Mouse (Mus musculus) bone marrow, adult 2 months (tissue): ENCODE data around the gene Olfr630. TPM values are rescaled to one million over a fixed set of nuclear protein-coding genes. Genes with fewer than 3 reads are reported as not detected.
"Not testable (repeated sequence)": the region's sequence is repeated elsewhere in the genome, so short reads cannot be mapped to it uniquely, and the experiment has no call there.

Experiments
- H3K27ac ChIP-seq: fragments of 200-500 bp; 2 replicates; pipeline ENCODE4 v1.5.1; 2012; ENCODE audit warnings: low read depth, mild to moderate bottlenecking, control low read depth, inconsistent platforms, low read length; ENCODE audit not compliant: control insufficient read depth, poor library complexity, insufficient read depth
- H3K4me1 ChIP-seq: fragments of 200-500 bp; 2 replicates; pipeline ENCODE4 v1.6.1; 2011; ENCODE audit warnings: low read length; ENCODE audit not compliant: control insufficient read depth, insufficient read depth
- H3K4me3 ChIP-seq: fragments of 200-500 bp; replicated peaks from 2 replicates; pipeline ENCODE3; 2011; ENCODE audit warnings: mild to moderate bottlenecking, low read depth, low read length, control low read depth; ENCODE audit not compliant: control insufficient read depth
- CTCF ChIP-seq: fragments of 200-500 bp; IDR thresholded peaks from 2 replicates; pipeline ENCODE4 v1.5.1; 2011; ENCODE audit warnings: low read length, control low read depth; ENCODE audit not compliant: control insufficient read depth, insufficient read depth
- POLR2A ChIP-seq: fragments of 200-500 bp; IDR thresholded peaks from 2 replicates; pipeline ENCODE4 v1.6.1; 2011; ENCODE audit warnings: low read depth, mild to moderate bottlenecking, control low read depth, low read length, borderline replicate concordance; ENCODE audit not compliant: control insufficient read depth
- WGBS: fragments of 180-500 bp; shearing (Covaris S2); methylation state at CpG from one replicate; pipeline ENCODE4 v1.1.7; 2018; 5-methylcytosine and 5-hydroxymethylcytosine counted together
- polyA plus RNA-seq: library from polyadenylated mRNA; stranded (reverse); fragments of >200 nt; gene quantifications from 2 replicates; pipeline ENCODE4 v1.2.4, GENCODE M21; 2011; ENCODE audit warnings: low replicate concordance; ENCODE audit not compliant: missing spikeins, insufficient read depth, insufficient read length

Gene Olfr630
- polyA plus RNA-seq, 1 experiment, result not detected

DNA sequence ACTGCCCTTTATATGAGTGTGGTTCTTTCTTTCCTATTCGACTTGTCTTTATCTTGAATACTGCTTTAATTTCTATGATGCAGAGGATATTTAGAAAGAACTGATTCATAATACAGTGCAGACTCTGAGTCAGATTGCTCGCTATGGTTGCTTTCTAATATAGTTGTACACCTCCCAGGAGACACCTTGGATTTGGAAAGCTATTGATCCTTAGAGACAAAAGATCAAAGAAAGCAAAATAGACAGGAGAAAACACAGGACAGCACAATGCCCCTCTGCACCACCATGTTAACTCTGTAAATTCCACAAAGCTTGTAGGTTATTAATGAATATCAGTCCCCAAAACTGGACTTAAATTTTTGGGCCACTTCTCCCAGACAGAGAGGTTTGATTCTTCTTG is 12.3 kb downstream of the Olfr630 start, which contains the start of gene Olfr629:
Olfr629 (minus strand) TSS at position 101 of the 400 bp plus-strand sequence.
- TF ChIP-seq CTCF (no peak), POLR2A (no peak)
- no peak within 1 kb of the TSS for H3K27ac ChIP-seq
- WGBS, result 73% methylated on average over 2 of the region's 2 CpGs
- H3K4me3 ChIP-seq, result no peak within 1 kb of the TSS
- H3K4me1 ChIP-seq, result no peaks in the 10 kb centered on the region

- Histone ChIP-seq H3K4me3 (no peak within 1 kb of the TSS), H3K27ac (no peak within 1 kb of the TSS), H3K4me1 (no peaks in the 10 kb centered on the region)
- TF ChIP-seq CTCF, result no peak
- TF ChIP-seq POLR2A, result no peak
- WGBS, result 79% methylated on average over 1 of the region's 1 CpGs
Observed at GRCm38 (mm10) chr7:103730074-103730473, 27.1 kb downstream of the Olfr630 start, which contains the start of gene Olfr628. TSS of gene Olfr628 (plus strand) at chr7:103730374.

DNA sequence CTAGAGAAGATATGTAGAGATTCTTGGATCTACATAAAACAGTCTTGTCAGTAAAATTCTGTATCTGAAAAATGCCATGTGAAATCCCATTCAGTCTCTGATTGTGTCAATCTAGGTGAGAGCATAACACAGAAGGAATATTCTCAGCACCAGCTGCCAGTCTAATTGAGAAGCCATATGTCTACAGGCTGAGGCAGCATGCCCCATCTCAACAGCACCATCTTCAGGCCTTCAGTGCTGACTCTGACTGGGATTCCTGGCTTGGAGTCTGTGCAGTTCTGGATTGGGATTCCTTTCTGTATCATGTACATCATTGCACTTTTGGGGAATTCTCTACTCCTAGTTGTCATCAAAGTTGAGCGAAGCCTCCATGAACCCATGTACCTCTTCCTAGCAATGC is 40.7 kb downstream of the Olfr630 start:
- not testable (repeated sequence) for H3K4me1 ChIP-seq, H3K27ac ChIP-seq, H3K4me3 ChIP-seq
- WGBS, result 81% methylated on average over 1 of the region's 1 CpGs

DNA sequence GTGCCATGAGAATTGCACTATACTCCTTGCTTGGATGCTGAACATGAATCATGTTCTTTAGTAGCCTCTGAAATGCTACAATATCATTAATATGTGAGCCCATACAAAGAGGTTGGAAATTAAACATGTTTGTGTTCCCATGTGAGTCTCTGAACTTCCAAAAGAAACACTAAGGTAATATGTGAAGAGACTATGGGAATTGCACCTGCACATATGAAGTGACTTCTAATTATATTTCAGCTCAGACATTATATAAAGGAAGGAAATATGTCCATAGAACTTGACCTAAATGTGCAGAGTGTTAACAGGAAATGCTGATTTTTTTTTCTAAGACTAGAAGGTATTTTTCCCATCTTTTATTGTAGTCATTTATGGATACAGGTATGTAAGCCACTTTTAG is 42.8 kb downstream of the Olfr630 start, which contains the start of gene Olfr243:
Olfr243 (plus strand) TSS at position 301 of the 400 bp plus-strand sequence.
- H3K4me1 ChIP-seq, result no peaks in the 10 kb centered on the region
- no peak within 1 kb of the TSS for H3K27ac ChIP-seq
- no peak within 1 kb of the TSS for H3K4me3 ChIP-seq
- TF ChIP-seq POLR2A, result no peak
- no peak for TF ChIP-seq CTCF

DNA sequence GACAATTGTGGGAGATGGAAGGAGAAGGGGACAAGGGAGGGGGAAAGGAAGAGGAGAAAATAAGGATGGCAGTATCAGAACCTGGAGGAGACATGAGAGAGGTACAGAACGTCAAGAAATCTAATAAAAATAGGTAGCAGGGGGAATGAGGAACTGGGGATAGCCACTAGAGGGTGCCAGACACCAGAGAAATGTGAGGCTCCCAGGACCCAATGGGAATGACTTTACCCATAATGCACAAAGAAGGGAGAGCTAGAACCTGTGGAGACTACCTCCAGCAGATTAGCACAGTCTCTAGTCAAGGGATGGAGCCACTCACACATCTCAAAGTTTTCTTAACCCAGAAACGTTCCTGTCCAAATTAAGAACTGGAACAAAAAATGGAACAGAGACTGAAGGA is 45.1 kb downstream of the Olfr630 start:
- peak; percentile 49; the same call in 1 of the 2 replicates for TF ChIP-seq CTCF
- TF ChIP-seq POLR2A, result no peak
- Histone ChIP-seq H3K4me3 (no peak overlapping the region), H3K27ac (no peak overlapping the region), H3K4me1 (no peaks in the 10 kb centered on the region)
- 31% methylated on average over 2 of the region's 2 CpGs for WGBS

Other genes starting within 250 kb of the Olfr630 start
- not detected in 2 replicates for gene Olfr610, start 245.2 kb downstream of the Olfr630 start, polyA plus RNA-seq
- gene Olfr611, start 236.5 kb downstream of the Olfr630 start, polyA plus RNA-seq, result not detected in 2 replicates
- gene Olfr612, start 214.6 kb downstream of the Olfr630 start, polyA plus RNA-seq, result not detected in 2 replicates
- not detected in 2 replicates for gene Olfr613, start 209.3 kb downstream of the Olfr630 start, polyA plus RNA-seq
- gene Olfr615, start 201.3 kb downstream of the Olfr630 start, polyA plus RNA-seq, result not detected in 2 replicates
- not detected in 2 replicates for gene Olfr616, start 188.2 kb downstream of the Olfr630 start, polyA plus RNA-seq
- gene Olfr617, start 184.3 kb downstream of the Olfr630 start, polyA plus RNA-seq, result not detected in 2 replicates
- not detected in 2 replicates for gene Olfr618, start 167.2 kb downstream of the Olfr630 start, polyA plus RNA-seq
- gene Olfr619, start 156.8 kb downstream of the Olfr630 start, polyA plus RNA-seq, result not detected in 2 replicates
- gene Olfr620, start 144.8 kb downstream of the Olfr630 start, polyA plus RNA-seq, result 0.68 and 2.1 TPM in 2 replicates
- gene Olfr622, start 114.6 kb downstream of the Olfr630 start, polyA plus RNA-seq, result not detected in 2 replicates
- gene Olfr623, start 93.6 kb downstream of the Olfr630 start, polyA plus RNA-seq, result not detected in 2 replicates
- 0.25 and 0.45 TPM in 2 replicates for gene Olfr624, start 86.1 kb downstream of the Olfr630 start, polyA plus RNA-seq
- not detected in 2 replicates for gene Olfr625-ps1, start 74.6 kb downstream of the Olfr630 start, polyA plus RNA-seq
- gene Olfr243, start 42.7 kb downstream of the Olfr630 start, polyA plus RNA-seq, result 0.27 and 0.40 TPM in 2 replicates
- not detected in 2 replicates for gene Olfr628, start 27.0 kb downstream of the Olfr630 start, polyA plus RNA-seq
- 1.2 TPM in 1 of 2 replicates, not detected in the other for gene Olfr629, start 12.4 kb downstream of the Olfr630 start, polyA plus RNA-seq
- not detected in 2 replicates for gene Olfr69, start 14.3 kb upstream of the Olfr630 start, polyA plus RNA-seq
- 0.36 TPM in 1 of 2 replicates, not detected in the other for gene Olfr68, start 22.4 kb upstream of the Olfr630 start, polyA plus RNA-seq
- gene Olfr67, start 34.5 kb upstream of the Olfr630 start, polyA plus RNA-seq, result 0.25 TPM in 1 of 2 replicates, not detected in the other
- 16,360 and 37,491 TPM in 2 replicates for gene Hbb-bt, start 56.7 kb upstream of the Olfr630 start, polyA plus RNA-seq
- gene Hbb-bs, start 70.8 kb upstream of the Olfr630 start, polyA plus RNA-seq, result 44,806 and 110,365 TPM in 2 replicates
- gene Hbb-bh2, start 83.2 kb upstream of the Olfr630 start, polyA plus RNA-seq, result not detected in 2 replicates
- gene Hbb-bh1, start 85.8 kb upstream of the Olfr630 start, polyA plus RNA-seq, result 1.6 TPM in 1 of 2 replicates, not detected in the other
- 1.6 TPM in 1 of 2 replicates, not detected in the other for gene Hbb-y, start 95.9 kb upstream of the Olfr630 start, polyA plus RNA-seq
- not detected in 2 replicates for gene Olfr66, start 128.9 kb upstream of the Olfr630 start, polyA plus RNA-seq
- gene Olfr64, start 137.2 kb upstream of the Olfr630 start, polyA plus RNA-seq, result not detected in 2 replicates
- not detected in 2 replicates for gene Olfr65, start 146.2 kb upstream of the Olfr630 start, polyA plus RNA-seq
- gene Olfr631, start 171.5 kb upstream of the Olfr630 start, polyA plus RNA-seq, result not detected in 2 replicates
- gene Olfr632, start 177.0 kb upstream of the Olfr630 start, polyA plus RNA-seq, result not detected in 2 replicates
- gene Olfr633, start 187.1 kb upstream of the Olfr630 start, polyA plus RNA-seq, result 0.25 TPM in 1 of 2 replicates, not detected in the other
- gene Olfr635, start 213.8 kb upstream of the Olfr630 start, polyA plus RNA-seq, result not detected in 2 replicates
- gene Olfr638, start 241.4 kb upstream of the Olfr630 start, polyA plus RNA-seq, result not detected in 2 replicates